Mouse (Mus musculus) stomach, postnatal 0 days (tissue): ENCODE measurements around the gene Gm8994.

ENCODE experiments used
- CTCF ChIP-seq: IDR thresholded peaks from 2 replicates; pipeline ENCODE4 v1.5.1; 2016; ENCODE audit warnings: antibody characterized with exemption, low read depth, mild to moderate bottlenecking, moderate library complexity
- EP300 ChIP-seq: optimal IDR thresholded peaks from 2 replicates; pipeline ENCODE3; 2016; ENCODE audit warnings: antibody characterized with exemption

DNA sequence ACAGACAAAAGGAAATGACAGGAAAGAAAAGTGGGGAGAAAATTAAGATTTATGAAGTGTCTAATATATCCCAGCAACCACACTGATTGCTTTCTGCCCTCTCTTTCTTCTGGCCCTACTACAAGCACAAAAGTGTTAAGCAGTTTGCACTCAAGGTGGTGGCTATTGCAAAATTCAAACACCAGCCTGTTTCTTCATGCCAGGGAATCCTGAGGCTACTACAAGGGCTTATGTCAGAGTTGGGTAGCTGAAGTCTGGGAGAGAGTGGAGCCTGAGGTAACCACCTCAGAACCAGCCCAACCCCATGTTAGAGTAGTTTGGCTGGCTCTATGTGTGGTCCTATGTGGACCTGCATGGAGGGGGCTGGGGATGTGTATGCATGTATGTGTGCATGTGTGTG, 23.8 kb upstream of the Gm8994 start:
- TF ChIP-seq CTCF = no peak
- TF ChIP-seq EP300 = no peak
